Mouse (Mus musculus): Measurements from ENCODE around the gene Map4k5. TPM values are rescaled to one million over a fixed set of nuclear protein-coding genes. Genes with fewer than 3 reads are reported as not detected.
A peak's percentile ranks its signal among the peaks of the same experiment; 100 is the strongest.

Map4k5 gene
- polyA plus RNA-seq, 1 experiment, result 25.7 TPM

DNA sequence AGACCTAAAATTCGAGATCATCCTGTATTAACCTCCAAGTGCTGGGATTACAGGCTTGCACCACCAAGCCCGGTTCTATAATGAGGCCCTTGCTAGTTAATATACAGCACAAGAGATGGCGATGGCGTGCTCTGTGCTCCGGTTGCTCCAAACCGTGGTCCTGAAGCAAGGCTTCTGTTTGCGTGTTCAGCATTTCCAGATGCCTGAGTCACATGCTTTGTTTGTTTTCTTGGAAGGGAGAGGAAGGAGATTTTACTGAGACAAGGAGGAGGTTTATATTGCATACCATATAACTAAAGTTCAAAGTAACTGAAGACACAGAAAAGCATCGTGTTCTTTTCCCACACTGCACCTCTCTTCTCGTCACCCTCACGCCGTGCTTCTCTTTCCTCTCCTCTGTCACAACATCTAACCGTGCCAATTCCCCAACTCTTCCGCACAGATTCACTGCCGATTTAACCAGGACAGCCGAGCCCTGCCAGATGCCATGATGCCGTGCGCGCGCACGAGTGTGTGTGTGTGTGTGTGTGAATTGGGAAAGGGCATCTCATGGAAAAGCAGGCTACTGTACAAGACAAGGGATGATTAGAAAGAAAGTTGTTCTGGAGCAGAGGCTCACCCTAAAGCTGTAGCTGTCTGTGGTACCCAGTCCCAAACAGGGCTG is 132.1 kb downstream of the Map4k5 start:
- TF ChIP-seq CTCF (IDR thresholded peaks at IDR 0.05; ENCODE audit: borderline replicate concordance, extremely low read depth, insufficient read depth, insufficient read length) (no peak), POLR2A (IDR thresholded peaks at IDR 0.05; ENCODE audit: borderline replicate concordance, extremely low read depth, insufficient read depth, insufficient read length, poor library complexity, severe bottlenecking) (no peak)
- peak; percentile 52 for DNase-seq (ENCODE audit: low read depth)

DNA sequence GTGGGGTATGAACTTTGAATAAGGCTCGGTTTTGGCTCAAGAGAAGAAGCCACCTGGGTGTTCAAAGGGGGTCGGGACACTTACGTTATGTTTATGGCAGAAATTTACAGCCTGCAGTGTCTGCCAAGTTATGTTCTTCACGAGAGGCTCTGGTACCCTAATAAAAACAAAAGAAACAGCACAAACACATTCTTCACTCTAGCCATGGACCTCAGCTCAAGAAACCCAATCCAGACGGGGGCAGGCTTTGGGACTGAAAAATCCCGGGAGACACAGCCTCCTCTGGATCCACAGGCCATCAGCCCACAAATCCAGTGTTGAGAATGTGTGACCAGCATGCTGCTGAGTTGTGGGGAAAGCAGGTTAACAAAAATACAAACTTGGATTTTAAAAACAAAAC is 133.0 kb downstream of the Map4k5 start:
- TF ChIP-seq CTCF (IDR thresholded peaks at IDR 0.05; ENCODE audit: borderline replicate concordance, extremely low read depth, insufficient read depth, insufficient read length), result no peak
- TF ChIP-seq POLR2A (IDR thresholded peaks at IDR 0.05; ENCODE audit: borderline replicate concordance, extremely low read depth, insufficient read depth, insufficient read length, poor library complexity, severe bottlenecking), result no peak
- no peak for DNase-seq (ENCODE audit: low read depth)

DNA sequence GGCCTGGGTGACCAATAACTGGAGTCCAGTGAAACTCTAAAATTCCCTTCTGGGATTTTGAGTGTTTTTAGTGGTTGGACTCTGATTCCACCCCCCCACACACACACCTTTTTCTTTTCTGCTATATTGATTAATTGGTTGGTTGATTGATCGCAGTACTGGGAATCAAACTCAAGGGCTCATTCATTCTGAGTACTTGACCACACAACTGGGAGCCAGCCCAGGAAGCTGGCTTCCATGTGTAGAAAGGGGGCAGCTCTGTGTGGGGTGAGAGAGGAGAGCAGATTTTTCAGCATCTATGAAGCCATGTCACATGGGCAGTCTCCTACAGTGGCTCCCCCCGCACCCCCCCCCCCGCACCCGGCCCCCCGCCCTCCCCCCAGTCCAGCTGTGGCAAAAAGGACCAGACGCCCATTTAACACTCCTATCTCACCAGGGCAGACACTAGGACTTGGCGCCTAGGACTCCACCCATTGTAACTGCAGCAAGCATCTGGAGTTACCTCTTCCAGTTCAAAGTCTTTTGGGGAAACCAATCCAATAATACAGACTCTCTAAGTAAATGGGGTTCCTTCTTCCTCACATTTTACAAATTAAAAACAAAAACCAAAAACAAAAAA is 133.6 kb downstream of the Map4k5 start:
- no peak for DNase-seq (ENCODE audit: low read depth)
- TF ChIP-seq CTCF (IDR thresholded peaks at IDR 0.05; ENCODE audit: borderline replicate concordance, extremely low read depth, insufficient read depth, insufficient read length) (no peak), POLR2A (IDR thresholded peaks at IDR 0.05; ENCODE audit: borderline replicate concordance, extremely low read depth, insufficient read depth, insufficient read length, poor library complexity, severe bottlenecking) (no peak)

DNA sequence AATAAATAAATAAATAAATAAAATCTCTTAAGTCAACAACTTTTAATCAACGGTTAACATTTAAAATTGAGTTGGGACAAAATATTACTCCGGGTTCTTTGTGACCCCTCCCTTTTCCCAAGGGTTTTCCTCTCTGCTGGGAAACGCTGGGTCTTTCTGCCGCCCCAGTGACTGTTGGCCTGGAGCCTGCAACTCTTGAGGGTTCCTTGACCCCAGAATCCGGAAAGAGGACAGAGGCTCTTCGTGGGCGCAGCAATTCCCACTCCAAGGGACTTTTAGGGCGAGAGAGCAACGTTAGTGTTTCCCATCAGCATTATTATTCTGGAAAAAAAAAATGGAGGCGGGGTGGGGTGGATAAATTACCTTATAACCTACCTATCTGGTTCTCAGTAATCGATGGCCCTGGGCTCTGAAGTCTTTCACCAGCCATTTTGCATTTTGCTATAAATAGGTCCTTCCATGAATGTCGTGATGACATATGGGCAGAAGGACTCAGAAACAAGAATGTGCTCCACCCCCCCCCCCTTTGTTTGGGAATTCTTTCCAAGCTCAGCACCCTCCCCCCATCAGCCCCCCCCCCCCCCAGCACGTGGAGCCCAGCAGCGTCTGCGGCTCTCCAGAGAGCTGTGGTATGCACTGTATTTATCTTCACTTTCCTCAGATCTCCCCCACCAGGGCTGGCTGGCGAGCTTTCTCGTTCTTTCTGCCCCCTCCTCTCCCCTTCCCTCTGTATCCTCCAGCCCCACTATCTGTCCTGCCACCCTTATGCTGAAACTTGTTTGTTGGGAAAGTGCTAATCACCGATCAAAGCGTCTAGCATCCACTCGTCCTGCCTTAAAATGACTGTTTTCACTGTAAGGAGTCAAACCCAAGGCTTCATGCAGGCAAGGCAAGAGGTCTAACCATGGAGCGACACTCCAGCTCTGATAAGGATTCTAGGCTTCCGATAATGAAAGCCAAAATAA is 134.5 kb downstream of the Map4k5 start:
- DNase-seq (ENCODE audit: low read depth), result peak; percentile 40
- TF ChIP-seq CTCF (IDR thresholded peaks at IDR 0.05; ENCODE audit: borderline replicate concordance, extremely low read depth, insufficient read depth, insufficient read length), result no peak
- no peak for TF ChIP-seq POLR2A (IDR thresholded peaks at IDR 0.05; ENCODE audit: borderline replicate concordance, extremely low read depth, insufficient read depth, insufficient read length, poor library complexity, severe bottlenecking)

DNA sequence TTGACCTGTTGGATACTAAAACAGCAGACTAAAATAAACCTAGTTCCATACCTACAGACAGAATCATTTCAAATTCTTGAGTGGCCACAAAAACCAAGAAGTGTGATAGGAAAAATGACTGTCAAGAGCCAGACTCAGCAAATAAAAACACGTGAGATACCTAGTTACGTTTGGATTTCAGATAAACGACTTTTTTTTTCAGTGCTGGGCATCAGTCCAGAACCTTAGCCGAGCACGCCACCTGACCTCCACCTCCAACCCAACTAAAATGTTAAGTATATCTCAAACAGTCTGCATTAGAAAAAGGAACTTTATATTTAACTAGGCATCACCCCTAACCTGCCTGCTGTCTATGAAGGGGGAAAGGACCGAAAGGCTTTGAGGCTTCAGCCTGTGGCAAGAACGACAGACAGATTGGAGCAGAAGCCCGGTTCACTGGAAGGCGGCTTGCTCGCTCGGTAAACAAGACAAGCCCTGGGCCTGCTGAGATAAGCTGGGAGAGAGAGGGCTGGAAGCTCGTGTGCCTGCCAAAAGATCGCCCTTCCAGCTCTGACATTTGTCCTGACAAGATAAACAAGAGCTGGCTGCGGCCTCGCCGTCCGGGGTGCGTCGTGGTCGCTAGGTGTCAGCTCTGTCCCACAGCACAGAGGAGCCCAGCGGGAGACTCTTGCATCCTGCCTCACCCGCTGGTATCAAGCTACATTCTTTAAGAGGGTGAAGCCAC is 135.4 kb downstream of the Map4k5 start:
- peak; percentile 88 for DNase-seq (ENCODE audit: low read depth)
- TF ChIP-seq CTCF (IDR thresholded peaks at IDR 0.05; ENCODE audit: borderline replicate concordance, extremely low read depth, insufficient read depth, insufficient read length) (peak; percentile 70), POLR2A (IDR thresholded peaks at IDR 0.05; ENCODE audit: borderline replicate concordance, extremely low read depth, insufficient read depth, insufficient read length, poor library complexity, severe bottlenecking) (no peak)

DNA sequence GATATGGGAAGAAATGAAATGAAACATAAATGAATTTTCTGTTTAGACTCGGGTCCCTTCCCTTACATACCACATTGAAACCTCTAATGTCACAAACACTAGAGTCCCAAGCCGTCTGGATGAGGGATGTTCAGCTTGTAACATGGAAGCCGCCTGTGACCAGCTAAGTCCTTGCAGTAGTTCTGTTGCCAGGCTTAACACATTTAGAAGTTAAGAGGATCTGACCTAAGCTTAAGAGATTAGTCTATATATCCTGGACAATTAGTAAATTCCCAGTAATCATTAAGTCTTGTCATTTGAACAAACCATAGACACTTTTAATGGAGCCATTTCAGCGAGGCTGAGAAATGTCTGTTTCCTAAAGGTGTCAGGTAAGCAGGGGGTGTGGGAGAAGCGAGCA is 137.0 kb downstream of the Map4k5 start:
- DNase-seq (ENCODE audit: low read depth), result no peak
- TF ChIP-seq POLR2A (IDR thresholded peaks at IDR 0.05; ENCODE audit: borderline replicate concordance, extremely low read depth, insufficient read depth, insufficient read length, poor library complexity, severe bottlenecking) (no peak), CTCF (IDR thresholded peaks at IDR 0.05; ENCODE audit: borderline replicate concordance, extremely low read depth, insufficient read depth, insufficient read length) (no peak)

DNA sequence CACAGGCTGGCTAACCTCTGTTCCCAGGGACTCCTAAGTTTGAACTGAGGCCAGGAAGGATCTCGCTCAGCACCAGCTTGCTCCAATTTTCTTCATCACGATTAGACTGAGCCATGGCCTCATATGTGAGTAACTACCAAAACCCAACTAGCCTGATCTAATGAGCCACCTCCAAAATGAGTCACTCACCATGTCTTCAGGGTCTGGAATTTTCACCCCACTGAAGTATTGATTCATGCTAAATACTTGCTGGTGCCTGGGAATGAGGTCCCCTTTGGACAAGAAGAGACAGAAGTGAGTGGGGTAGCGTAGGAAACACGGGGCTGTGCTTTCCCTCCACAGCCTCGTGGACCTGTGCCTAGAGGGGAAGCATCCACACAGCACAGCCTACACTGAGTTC is 139.1 kb downstream of the Map4k5 start:
- no peak for TF ChIP-seq CTCF (IDR thresholded peaks at IDR 0.05; ENCODE audit: borderline replicate concordance, extremely low read depth, insufficient read depth, insufficient read length)
- TF ChIP-seq POLR2A (IDR thresholded peaks at IDR 0.05; ENCODE audit: borderline replicate concordance, extremely low read depth, insufficient read depth, insufficient read length, poor library complexity, severe bottlenecking), result no peak
- no peak for DNase-seq (ENCODE audit: low read depth)

Other genes with a start within 250 kb of the Map4k5 start
- 36.0 and 41.8 TPM in 2 replicates for gene Sos2, start 211.3 kb downstream of the Map4k5 start, polyA plus RNA-seq (2012; rRNA removed)
- gene L2hgdh, start 168.3 kb downstream of the Map4k5 start, polyA plus RNA-seq (2012; rRNA removed), result 9.2 and 9.9 TPM in 2 replicates
- gene Atp5s, start 168.2 kb downstream of the Map4k5 start, polyA plus RNA-seq (2012; rRNA removed), result 17.4 and 26.6 TPM in 2 replicates
- 2.2 and 3.4 TPM in 2 replicates for gene Cdkl1, start 101.9 kb downstream of the Map4k5 start, polyA plus RNA-seq (2012; rRNA removed)
- gene Atl1, start 586 bp downstream of the Map4k5 start, polyA plus RNA-seq (2012; rRNA removed), result 47.7 and 75.7 TPM in 2 replicates
- gene Sav1, start 93.8 kb upstream of the Map4k5 start, polyA plus RNA-seq (2012; rRNA removed), result 29.6 and 33.4 TPM in 2 replicates
- gene Nin, start 220.5 kb upstream of the Map4k5 start, polyA plus RNA-seq (2012; rRNA removed), result 23.8 and 29.7 TPM in 2 replicates

All from brain, embryonic 14.5 days (tissue).